Mouse (Mus musculus) frontal cortex, adult 2 months (tissue): ENCODE data around the gene 9530068E07Rik. TPM values are rescaled to one million over a fixed set of nuclear protein-coding genes. Genes with fewer than 3 reads are reported as not detected.
A peak's percentile ranks its signal among the peaks of the same experiment; 100 is the strongest.

ENCODE experiments used
- DNase-seq, 2 experiments: peaks; one replicate each; pipeline ENCODE4 v3.0.0; 2022; ENCODE audit warnings: low spot score in 1 of 2; ENCODE audit errors: extremely low spot score in 1 of 2
- polyA plus RNA-seq: library from polyadenylated mRNA; depleted of rRNA; stranded (reverse); fragments of >200 nt; gene quantifications from 2 replicates; pipeline ENCODE4 v1.2.3, GENCODE M21; 2012; rRNA removed

9530068E07Rik gene
- polyA plus RNA-seq, 1 experiment = 82.4 TPM

- no peak for DNase-seq
Observed at GRCm38 (mm10) chr11:52419861-52420260, 23.6 kb downstream of the 9530068E07Rik start.

- no peak for DNase-seq
Observed at GRCm38 (mm10) chr11:52420296-52421052, 24.2 kb downstream of the 9530068E07Rik start.

- DNase-seq = peak in 1 of 2 experiments; percentile 90
Observed at GRCm38 (mm10) chr11:52421053-52421778, 25.0 kb downstream of the 9530068E07Rik start.

GRCm38 (mm10) chr11:52429440-52429839, 33.2 kb downstream of the 9530068E07Rik start:
- no peak for DNase-seq

GRCm38 (mm10) chr11:52431594-52431993, 35.4 kb downstream of the 9530068E07Rik start:
- peak in 1 of 2 experiments; percentile 23 for DNase-seq

- DNase-seq = no peak
Observed at GRCm38 (mm10) chr11:52432148-52432547, 35.9 kb downstream of the 9530068E07Rik start.

- peak; percentile 43 to 72 for DNase-seq
Observed at GRCm38 (mm10) chr11:52433076-52433796, 37.0 kb downstream of the 9530068E07Rik start.

GRCm38 (mm10) chr11:52433797-52434195, 37.6 kb downstream of the 9530068E07Rik start:
- DNase-seq = no peak

GRCm38 (mm10) chr11:52435466-52435865, 39.2 kb downstream of the 9530068E07Rik start:
- no peak for DNase-seq

GRCm38 (mm10) chr11:52437123-52437522, 40.9 kb downstream of the 9530068E07Rik start:
- peak; percentile 71 to 83 for DNase-seq

GRCm38 (mm10) chr11:52441096-52441495, 44.9 kb downstream of the 9530068E07Rik start:
- no peak for DNase-seq

- DNase-seq = no peak
Observed at GRCm38 (mm10) chr11:52447242-52447641, 51.0 kb downstream of the 9530068E07Rik start.

GRCm38 (mm10) chr11:52449004-52449403, 52.8 kb downstream of the 9530068E07Rik start:
- no peak for DNase-seq

GRCm38 (mm10) chr11:52458281-52458680, 62.1 kb downstream of the 9530068E07Rik start:
- no peak for DNase-seq

Other genes starting within 250 kb of the 9530068E07Rik start
- gene Olfr1371, start 182.4 kb upstream of the 9530068E07Rik start, polyA plus RNA-seq = not detected in 2 replicates
- gene Skp1a, start 164.4 kb upstream of the 9530068E07Rik start, polyA plus RNA-seq = 335 and 372 TPM in 2 replicates
- 8.5 and 9.1 TPM in 2 replicates for gene Tcf7, start 113.4 kb upstream of the 9530068E07Rik start, polyA plus RNA-seq
- gene Vdac1, start 35.6 kb upstream of the 9530068E07Rik start, polyA plus RNA-seq = 421 and 422 TPM in 2 replicates